Mouse (Mus musculus): Measurements from ENCODE around the gene Stk32b.

DNA sequence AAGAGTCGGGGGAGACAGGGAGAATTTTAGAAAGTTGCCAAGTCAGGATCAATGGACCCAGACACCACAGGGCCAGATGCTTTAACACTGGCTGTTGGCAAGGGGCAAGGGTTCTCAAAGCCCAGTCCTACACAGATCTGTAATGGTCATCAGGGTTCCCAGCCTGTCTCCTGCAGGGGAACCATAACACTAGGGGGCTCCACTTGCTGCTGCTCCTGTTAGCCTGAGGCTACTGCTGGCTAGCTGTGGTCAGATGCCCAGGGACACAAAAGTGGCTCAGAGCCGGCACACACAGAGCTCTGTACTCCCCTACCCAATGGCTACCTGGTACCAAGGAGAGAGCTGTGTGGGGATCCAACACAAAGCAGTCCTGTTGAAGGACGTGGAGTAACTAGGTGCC is 281.6 kb downstream of the Stk32b start:
- TF ChIP-seq CTCF (IDR thresholded peaks at IDR 0.05; ENCODE audit: control insufficient read depth, insufficient read depth, insufficient replicate concordance, low read depth, low read length) (no peak), POLR2A (IDR thresholded peaks at IDR 0.05; ENCODE audit: control insufficient read depth, low read depth, low read length) (no peak)

Data from testis, adult 2 months (tissue).